Mouse (Mus musculus): ENCODE data around the gene Pola1. TPM values are rescaled to one million over a fixed set of nuclear protein-coding genes. Genes with fewer than 3 reads are reported as not detected.

Gene Pola1
- polyA plus RNA-seq, 1 experiment: 1.4 TPM

DNA sequence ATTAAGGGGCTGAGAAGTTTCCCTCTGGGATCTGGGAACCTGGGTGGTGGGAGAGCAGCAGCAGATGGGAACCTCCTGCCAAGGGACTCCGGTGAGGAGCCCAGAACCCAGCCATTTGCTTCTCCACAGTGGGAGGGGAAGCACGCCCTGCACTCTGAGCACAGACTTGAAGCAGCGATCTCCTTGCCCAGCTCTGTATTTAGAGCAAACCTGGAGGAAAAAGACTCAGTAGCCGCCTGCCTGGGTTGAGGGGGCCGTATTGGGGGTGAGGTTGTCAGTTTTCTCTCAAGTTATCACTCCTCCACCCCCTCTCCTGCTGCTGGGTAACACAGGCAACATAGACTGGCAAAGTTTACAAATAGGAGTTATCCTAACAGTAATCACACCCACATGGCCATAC, 350.2 kb downstream of the Pola1 start:
- Histone ChIP-seq H3K36me3 (ENCODE audit: control insufficient read depth, insufficient read depth) (no peaks in the 10 kb centered on the region), H3K79me2 (ENCODE audit: control insufficient read depth, insufficient read depth) (no peaks in the 10 kb centered on the region), H3K4me2 (ENCODE audit: low read depth) (peak overlapping the region; percentile 58), H3ac (ENCODE audit: control insufficient read depth, insufficient read length) (no peak overlapping the region), H3K4me3 (no peak overlapping the region), H3K27me3 (ENCODE audit: control insufficient read depth, insufficient read depth, insufficient read length) (peaks cover 20% of the 10 kb centered on the region)
- TF ChIP-seq MYOD1 (IDR thresholded peaks at IDR 0.05; ENCODE audit: control insufficient read depth in 1 of 3, insufficient read length in 2 of 3, low read depth in 2 of 3) (no peak), REST (IDR thresholded peaks at IDR 0.05; ENCODE audit: insufficient read depth, insufficient read length) (no peak), POLR2AphosphoS2 (IDR thresholded peaks at IDR 0.05; ENCODE audit: insufficient read length, low read depth) (no peak), CEBPB (IDR thresholded peaks at IDR 0.05; ENCODE audit: insufficient read depth, poor library complexity, severe bottlenecking) (no peak), USF1 (IDR thresholded peaks at IDR 0.05; ENCODE audit: low read depth) (no peak), SRF (IDR thresholded peaks at IDR 0.05; ENCODE audit: control insufficient read depth, insufficient read length, low read depth) (no peak), POLR2A (IDR thresholded peaks at IDR 0.05; ENCODE audit: insufficient read length, low read depth) (no peak), MAX (IDR thresholded peaks at IDR 0.05; ENCODE audit: low read depth) (no peak), TCF3 (IDR thresholded peaks at IDR 0.05; ENCODE audit: insufficient read length, low read depth) (no peak), E2F4 (IDR thresholded peaks at IDR 0.05; ENCODE audit: insufficient read depth) (no peak), TCF12 (IDR thresholded peaks at IDR 0.05; ENCODE audit: insufficient read depth, poor library complexity, severe bottlenecking) (no peak), MYOG (IDR thresholded peaks at IDR 0.05; ENCODE audit: control insufficient read depth in 1 of 3, insufficient read depth in 1 of 3, insufficient read length in 2 of 3, low read depth in 2 of 3) (no peak)

DNA sequence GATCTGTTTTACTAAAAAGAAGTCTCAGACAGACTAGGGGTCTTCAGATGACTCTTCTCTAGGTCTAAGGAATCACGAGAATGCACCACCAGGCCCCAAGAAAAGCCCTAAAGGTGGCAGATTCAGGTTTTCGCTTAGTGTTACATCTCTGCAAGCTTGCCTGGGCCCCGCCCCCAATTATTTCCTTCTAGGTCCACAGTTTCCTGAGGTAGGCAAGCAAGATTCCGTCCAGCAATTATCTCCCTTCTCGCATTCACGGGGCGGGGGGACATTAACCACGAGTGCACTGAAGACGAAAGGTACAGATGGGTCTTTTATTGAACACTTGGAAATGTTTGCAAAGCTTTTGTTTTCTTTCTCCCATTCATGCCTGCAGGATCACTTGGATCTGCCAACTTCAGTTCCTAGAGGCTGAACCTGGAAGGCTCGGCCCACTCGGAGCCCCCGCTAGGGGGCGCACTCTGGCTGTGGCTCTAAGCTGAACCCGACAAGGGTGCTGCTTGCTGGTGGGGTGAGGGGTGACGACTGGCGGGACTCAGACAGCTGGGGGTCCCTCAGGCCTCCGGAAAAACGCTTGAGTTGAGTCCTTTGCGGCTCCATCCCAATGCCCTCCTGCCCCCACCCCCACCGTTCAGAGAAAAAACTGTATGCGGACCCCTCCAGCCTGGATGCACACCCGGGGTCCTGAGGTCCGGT, 350.8 kb downstream of the Pola1 start:
- peak overlapping the region; percentile 58 for H3K4me2 ChIP-seq (ENCODE audit: low read depth)
- H3K79me2 ChIP-seq (ENCODE audit: control insufficient read depth, insufficient read depth): no peaks in the 10 kb centered on the region
- no peak overlapping the region for H3K4me3 ChIP-seq
- TF ChIP-seq CEBPB (IDR thresholded peaks at IDR 0.05; ENCODE audit: insufficient read depth, poor library complexity, severe bottlenecking) (no peak), MYOG (IDR thresholded peaks at IDR 0.05; ENCODE audit: control insufficient read depth in 1 of 3, insufficient read depth in 1 of 3, insufficient read length in 2 of 3, low read depth in 2 of 3) (no peak), TCF3 (IDR thresholded peaks at IDR 0.05; ENCODE audit: insufficient read length, low read depth) (no peak), E2F4 (IDR thresholded peaks at IDR 0.05; ENCODE audit: insufficient read depth) (no peak), TCF12 (IDR thresholded peaks at IDR 0.05; ENCODE audit: insufficient read depth, poor library complexity, severe bottlenecking) (no peak), USF1 (IDR thresholded peaks at IDR 0.05; ENCODE audit: low read depth) (no peak), MYOD1 (IDR thresholded peaks at IDR 0.05; ENCODE audit: control insufficient read depth in 1 of 3, insufficient read length in 2 of 3, low read depth in 2 of 3) (no peak), SRF (IDR thresholded peaks at IDR 0.05; ENCODE audit: control insufficient read depth, insufficient read length, low read depth) (no peak), POLR2A (IDR thresholded peaks at IDR 0.05; ENCODE audit: insufficient read length, low read depth) (no peak), POLR2AphosphoS2 (IDR thresholded peaks at IDR 0.05; ENCODE audit: insufficient read length, low read depth) (no peak), REST (IDR thresholded peaks at IDR 0.05; ENCODE audit: insufficient read depth, insufficient read length) (no peak), MAX (IDR thresholded peaks at IDR 0.05; ENCODE audit: low read depth) (no peak)
- H3K27me3 ChIP-seq (ENCODE audit: control insufficient read depth, insufficient read depth, insufficient read length): peaks cover 14% of the 10 kb centered on the region
- H3ac ChIP-seq (ENCODE audit: control insufficient read depth, insufficient read length): no peak overlapping the region
- H3K36me3 ChIP-seq (ENCODE audit: control insufficient read depth, insufficient read depth): no peaks in the 10 kb centered on the region

DNA sequence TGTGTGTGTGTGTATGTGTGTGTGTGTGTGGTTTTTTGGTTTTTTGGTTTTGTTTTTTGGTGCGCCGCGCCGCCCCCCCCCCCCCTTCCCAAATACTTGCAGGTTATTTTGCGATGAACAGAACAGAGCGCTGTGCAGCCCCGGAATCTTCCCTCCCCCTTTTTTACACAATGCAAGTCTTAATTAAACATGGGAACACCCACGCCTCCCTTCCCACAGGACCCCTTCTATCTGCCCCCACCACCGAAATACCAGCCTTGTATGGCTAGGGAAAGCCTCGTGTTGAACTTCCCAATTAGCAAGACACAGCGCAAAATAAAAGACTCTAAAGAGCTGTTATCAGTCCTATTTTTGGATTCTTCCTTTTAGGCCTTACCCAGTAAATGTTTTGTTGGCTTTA, 352.0 kb downstream of the Pola1 start:
- TF ChIP-seq MYOD1 (IDR thresholded peaks at IDR 0.05; ENCODE audit: control insufficient read depth in 1 of 3, insufficient read length in 2 of 3, low read depth in 2 of 3) (no peak), SRF (IDR thresholded peaks at IDR 0.05; ENCODE audit: control insufficient read depth, insufficient read length, low read depth) (no peak), POLR2A (IDR thresholded peaks at IDR 0.05; ENCODE audit: insufficient read length, low read depth) (no peak), MYOG (IDR thresholded peaks at IDR 0.05; ENCODE audit: control insufficient read depth in 1 of 3, insufficient read depth in 1 of 3, insufficient read length in 2 of 3, low read depth in 2 of 3) (no peak), CEBPB (IDR thresholded peaks at IDR 0.05; ENCODE audit: insufficient read depth, poor library complexity, severe bottlenecking) (no peak), TCF12 (IDR thresholded peaks at IDR 0.05; ENCODE audit: insufficient read depth, poor library complexity, severe bottlenecking) (no peak), E2F4 (IDR thresholded peaks at IDR 0.05; ENCODE audit: insufficient read depth) (no peak), USF1 (IDR thresholded peaks at IDR 0.05; ENCODE audit: low read depth) (no peak), POLR2AphosphoS2 (IDR thresholded peaks at IDR 0.05; ENCODE audit: insufficient read length, low read depth) (no peak), TCF3 (IDR thresholded peaks at IDR 0.05; ENCODE audit: insufficient read length, low read depth) (no peak), REST (IDR thresholded peaks at IDR 0.05; ENCODE audit: insufficient read depth, insufficient read length) (no peak), MAX (IDR thresholded peaks at IDR 0.05; ENCODE audit: low read depth) (no peak)
- Histone ChIP-seq H3ac (ENCODE audit: control insufficient read depth, insufficient read length) (no peak overlapping the region), H3K4me3 (no peak overlapping the region), H3K36me3 (ENCODE audit: control insufficient read depth, insufficient read depth) (no peaks in the 10 kb centered on the region), H3K27me3 (ENCODE audit: control insufficient read depth, insufficient read depth, insufficient read length) (peaks cover 8% of the 10 kb centered on the region), H3K79me2 (ENCODE audit: control insufficient read depth, insufficient read depth) (no peaks in the 10 kb centered on the region), H3K4me2 (ENCODE audit: low read depth) (no peak overlapping the region)

DNA sequence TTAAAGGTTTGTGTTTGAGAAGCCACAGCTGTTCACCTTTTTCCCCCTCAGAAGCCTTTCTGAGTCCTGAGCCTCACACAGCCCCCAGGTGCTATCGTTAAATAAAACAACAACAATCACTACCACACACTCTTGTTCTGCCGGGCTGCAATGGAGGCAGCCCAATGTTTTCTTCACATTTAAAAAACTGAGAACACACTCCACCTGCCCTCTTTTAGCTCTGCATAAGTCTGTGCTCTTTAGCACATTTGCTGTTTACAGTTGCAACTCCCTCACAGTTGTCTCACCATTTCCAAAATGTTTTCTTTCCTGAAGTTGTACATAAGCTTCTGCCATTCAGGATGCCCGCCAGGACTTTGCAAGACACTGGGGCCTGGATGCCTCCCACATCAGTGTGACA, 356.3 kb downstream of the Pola1 start:
- Histone ChIP-seq H3K79me2 (ENCODE audit: control insufficient read depth, insufficient read depth) (no peaks in the 10 kb centered on the region), H3K4me2 (ENCODE audit: low read depth) (no peak overlapping the region), H3K27me3 (ENCODE audit: control insufficient read depth, insufficient read depth, insufficient read length) (no peaks in the 10 kb centered on the region), H3K36me3 (ENCODE audit: control insufficient read depth, insufficient read depth) (no peaks in the 10 kb centered on the region), H3K4me3 (no peak overlapping the region), H3ac (ENCODE audit: control insufficient read depth, insufficient read length) (no peak overlapping the region)
- TF ChIP-seq POLR2A (IDR thresholded peaks at IDR 0.05; ENCODE audit: insufficient read length, low read depth) (no peak), USF1 (IDR thresholded peaks at IDR 0.05; ENCODE audit: low read depth) (no peak), MYOD1 (IDR thresholded peaks at IDR 0.05; ENCODE audit: control insufficient read depth in 1 of 3, insufficient read length in 2 of 3, low read depth in 2 of 3) (no peak), CEBPB (IDR thresholded peaks at IDR 0.05; ENCODE audit: insufficient read depth, poor library complexity, severe bottlenecking) (no peak), REST (IDR thresholded peaks at IDR 0.05; ENCODE audit: insufficient read depth, insufficient read length) (no peak), POLR2AphosphoS2 (IDR thresholded peaks at IDR 0.05; ENCODE audit: insufficient read length, low read depth) (no peak), MAX (IDR thresholded peaks at IDR 0.05; ENCODE audit: low read depth) (no peak), E2F4 (IDR thresholded peaks at IDR 0.05; ENCODE audit: insufficient read depth) (no peak), TCF12 (IDR thresholded peaks at IDR 0.05; ENCODE audit: insufficient read depth, poor library complexity, severe bottlenecking) (no peak), MYOG (IDR thresholded peaks at IDR 0.05; ENCODE audit: control insufficient read depth in 1 of 3, insufficient read depth in 1 of 3, insufficient read length in 2 of 3, low read depth in 2 of 3) (no peak), SRF (IDR thresholded peaks at IDR 0.05; ENCODE audit: control insufficient read depth, insufficient read length, low read depth) (no peak), TCF3 (IDR thresholded peaks at IDR 0.05; ENCODE audit: insufficient read length, low read depth) (no peak)

Other genes with a start within 250 kb of the Pola1 start
- 1.9 TPM for gene Pcyt1b, start 22.7 kb upstream of the Pola1 start, polyA plus RNA-seq (2012; fragmentation: generic; extraction: Trizol)
- 15.5 TPM for gene Pdk3, start 200.0 kb upstream of the Pola1 start, polyA plus RNA-seq (2012; fragmentation: generic; extraction: Trizol)

Data from myocyte (in vitro differentiated cells).